ENCODE assay signal across 14 mouse cellular contexts in the genomic region with DNA sequence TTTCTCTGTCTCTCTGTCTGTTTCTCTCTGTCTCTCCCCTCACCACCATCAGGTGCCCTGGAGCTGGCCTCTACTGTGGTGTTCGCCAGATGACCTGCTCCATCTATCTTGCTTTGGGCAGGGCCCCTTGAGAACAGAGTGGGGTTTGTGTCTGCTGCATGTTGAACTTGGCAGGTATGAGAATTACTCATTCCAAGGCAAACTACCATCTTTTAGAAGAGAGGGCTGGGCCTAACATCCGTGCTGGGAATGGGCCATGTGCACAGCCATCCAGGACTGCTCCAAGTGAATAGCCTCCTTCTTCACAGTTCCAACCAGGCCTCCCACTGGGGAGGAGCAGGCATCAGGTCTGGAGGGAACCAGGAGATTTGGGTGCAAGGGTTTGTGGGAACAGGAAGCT.
A peak's percentile ranks its signal among the peaks of the same experiment; 100 is the strongest.
DNase-seq lines count a peak whose midpoint lies in the region; ATAC-seq and TF ChIP-seq lines count a peak whose summit lies in the region.
"Had no signal": no experiment of that assay in that cellular context is flagged by ENCODE, and none has a peak within 500 bp of the region (broad histone marks: within the 10 kb centered on the region; RNA-seq: fewer than 3 reads in every experiment).

No protein-coding gene starts in this region.

- no peaks in the 10 kb centered on the region for H3K9me3 ChIP-seq in limb, embryonic 13.5 days
- H3K9me3 ChIP-seq in limb, embryonic 10.5 days (replicated peaks): no peaks in the 10 kb centered on the region
- no peaks in the 10 kb centered on the region for H3K9me3 ChIP-seq in heart, embryonic 15.5 days (replicated peaks)
- H3K9me3 ChIP-seq in stomach, postnatal 0 days (ENCODE audit: control insufficient read depth, low read length): no peaks in the 10 kb centered on the region
- no peaks in the 10 kb centered on the region for H3K9me3 ChIP-seq in liver, embryonic 11.5 days (ENCODE audit: control insufficient read depth, low read length)
- H3K9me3 ChIP-seq: forebrain, embryonic 10.5 days; stomach, embryonic 15.5 days had no signal

- ATAC-seq in limb, embryonic 13.5 days (ENCODE audit: low FRiP score, low read depth): peak; percentile 43; the same call in 1 of the 2 replicates
- peak; percentile 63 for ATAC-seq in heart, embryonic 15.5 days (replicated peaks; ENCODE audit: insufficient number of reproducible peaks, insufficient read depth, low FRiP score, low read depth)
- peak; percentile 55 for ATAC-seq in stomach, postnatal 0 days (ENCODE audit: low FRiP score, low TSS enrichment)
- ATAC-seq in liver, embryonic 11.5 days (replicated peaks; ENCODE audit: low FRiP score): no peak
- ATAC-seq: intestine, embryonic 16.5 days had no signal

- WGBS in limb, embryonic 13.5 days: 65% methylated on average over 2 of the region's 2 CpGs
- WGBS in limb, embryonic 10.5 days: 90% methylated on average over 2 of the region's 2 CpGs
- WGBS in heart, embryonic 15.5 days: 69% methylated on average over 2 of the region's 2 CpGs
- WGBS in stomach, postnatal 0 days: 42% methylated on average over 2 of the region's 2 CpGs
- WGBS in liver, embryonic 11.5 days: 87% methylated on average over 2 of the region's 2 CpGs

- H3K9ac ChIP-seq in limb, embryonic 13.5 days: no peak overlapping the region
- no peak overlapping the region for H3K9ac ChIP-seq in heart, embryonic 15.5 days
- H3K9ac ChIP-seq in stomach, postnatal 0 days (ENCODE audit: low read length): no peak overlapping the region
- H3K9ac ChIP-seq in liver, embryonic 11.5 days (ENCODE audit: low read depth, low read length): no peak overlapping the region
- H3K9ac ChIP-seq: stomach, embryonic 15.5 days had no signal

- peaks cover 46% of the 10 kb centered on the region for H3K4me1 ChIP-seq in limb, embryonic 13.5 days
- peaks cover 23% of the 10 kb centered on the region for H3K4me1 ChIP-seq in limb, embryonic 10.5 days
- H3K4me1 ChIP-seq in heart, embryonic 15.5 days (replicated peaks): no peaks in the 10 kb centered on the region
- H3K4me1 ChIP-seq in stomach, postnatal 0 days (replicated peaks; ENCODE audit: control insufficient read depth, insufficient read depth): 0 out of 2 replicates have a peak, but pooled peaks cover 2% of the 10 kb centered on the region
- H3K4me1 ChIP-seq in liver, embryonic 11.5 days (replicated peaks; ENCODE audit: control insufficient read depth, insufficient read depth, low read length): no peaks in the 10 kb centered on the region
- H3K4me1 ChIP-seq: stomach, embryonic 15.5 days had no signal

- no peaks in the 10 kb centered on the region for H3K27me3 ChIP-seq in limb, embryonic 13.5 days
- no peaks in the 10 kb centered on the region for H3K27me3 ChIP-seq in limb, embryonic 10.5 days (ENCODE audit: low read depth, poor library complexity, severe bottlenecking)
- 0 out of 2 replicates have a peak, but pooled peaks cover 10% of the 10 kb centered on the region for H3K27me3 ChIP-seq in heart, embryonic 15.5 days
- H3K27me3 ChIP-seq in stomach, postnatal 0 days (ENCODE audit: control insufficient read depth, insufficient read depth, low read length): no peaks in the 10 kb centered on the region
- H3K27me3 ChIP-seq in liver, embryonic 11.5 days (replicated peaks; ENCODE audit: control insufficient read depth, insufficient read depth, low read length): 0 out of 2 replicates have a peak, but pooled peaks cover 2% of the 10 kb centered on the region
- H3K27me3 ChIP-seq: stomach, embryonic 15.5 days had no signal

- H3K27ac ChIP-seq in limb, embryonic 13.5 days: peak overlapping the region; percentile 76; the same call in 1 of the 2 replicates
- H3K27ac ChIP-seq in limb, embryonic 10.5 days: no peak overlapping the region
- 0 out of 2 replicates have a peak overlapping the region, but pooled peaks have one; percentile 40 for H3K27ac ChIP-seq in heart, embryonic 15.5 days
- no peak overlapping the region; the same call in 1 of the 2 replicates for H3K27ac ChIP-seq in stomach, postnatal 0 days (replicated peaks)
- H3K27ac ChIP-seq in liver, embryonic 11.5 days (ENCODE audit: low read depth, low read length): no peak overlapping the region
- H3K27ac ChIP-seq in left cerebral cortex, adult 2 months: no peak overlapping the region
- H3K27ac ChIP-seq: forebrain, embryonic 10.5 days had no signal

- no peak overlapping the region for H3K4me3 ChIP-seq in limb, embryonic 13.5 days
- H3K4me3 ChIP-seq in limb, embryonic 10.5 days: no peak overlapping the region
- no peak overlapping the region for H3K4me3 ChIP-seq in heart, embryonic 15.5 days
- no peak overlapping the region for H3K4me3 ChIP-seq in stomach, postnatal 0 days (ENCODE audit: low read depth, low read length)
- no peak overlapping the region for H3K4me3 ChIP-seq in liver, embryonic 11.5 days (ENCODE audit: low read depth, low read length)
- no peak overlapping the region for H3K4me3 ChIP-seq in left cerebral cortex, adult 2 months
- H3K4me3 ChIP-seq: forebrain, embryonic 10.5 days; stomach, embryonic 15.5 days had no signal

- DNase-seq in limb, embryonic 10.5 days (ENCODE audit: low spot score): no peak
- peak; percentile 36 for DNase-seq in gastrocnemius, postnatal 14 days
- no peak for DNase-seq in stomach, postnatal 0 days (ENCODE audit: low spot score)
- no peak for DNase-seq in liver, embryonic 11.5 days (ENCODE audit: low spot score)
- DNase-seq in left cerebral cortex, adult 2 months (ENCODE audit: extremely low spot score in 1 of 2, low spot score in 2 of 2): no peak
- DNase-seq: adrenal gland, postnatal 36 days; kidney, postnatal 36 days; lung, postnatal 10 days; thymus, postnatal 4 days had no signal

- H3K4me2 ChIP-seq in limb, embryonic 13.5 days (replicated peaks): no peak overlapping the region
- no peak overlapping the region for H3K4me2 ChIP-seq in heart, embryonic 15.5 days
- no peak overlapping the region for H3K4me2 ChIP-seq in stomach, postnatal 0 days (replicated peaks; ENCODE audit: low read depth)
- H3K4me2 ChIP-seq in liver, embryonic 11.5 days: no peak overlapping the region
- H3K4me2 ChIP-seq: stomach, embryonic 15.5 days had no signal

- intact Hi-C loops in gastrocnemius, postnatal 14 days (cut with DNase I; ENCODE audit: low total_unique reads): no loop called here
- intact Hi-C loops in left cerebral cortex, adult 2 months (cut with DNase I): no loop called here

- TF ChIP-seq CTCF in stomach, postnatal 0 days (IDR thresholded peaks at IDR 0.05; ENCODE audit: low read depth): no peak
- TF ChIP-seq CTCF in left cerebral cortex, adult 2 months (IDR thresholded peaks at IDR 0.05): no peak

- no peak for TF ChIP-seq EP300 in stomach, postnatal 0 days (optimal IDR thresholded peaks at IDR 0.05)

- no peaks in the 10 kb centered on the region for H3K36me3 ChIP-seq in limb, embryonic 13.5 days
- no peaks in the 10 kb centered on the region for H3K36me3 ChIP-seq in limb, embryonic 10.5 days
- no peaks in the 10 kb centered on the region for H3K36me3 ChIP-seq in heart, embryonic 15.5 days
- H3K36me3 ChIP-seq in stomach, postnatal 0 days (ENCODE audit: control insufficient read depth, insufficient read depth, low read length): no peaks in the 10 kb centered on the region
- H3K36me3 ChIP-seq in liver, embryonic 11.5 days (ENCODE audit: control insufficient read depth, insufficient read depth, low read length): no peaks in the 10 kb centered on the region
- H3K36me3 ChIP-seq: forebrain, embryonic 10.5 days; stomach, embryonic 15.5 days had no signal

Comparison
In these comparisons a context has a peak if more than half of its experiments do, and no peak if none do; other contexts are left out.
1. H3K27ac ChIP-seq: peak in limb, embryonic 13.5 days (single experiment) and heart, embryonic 15.5 days (single experiment); none in limb, embryonic 10.5 days (single experiment), stomach, postnatal 0 days (single experiment), liver, embryonic 11.5 days (single experiment) and left cerebral cortex, adult 2 months (single experiment).